Mouse (Mus musculus) embryonic stem cell, embryonic (primary cell): Measurements from ENCODE around the gene 1110002E22Rik.

Experiments used
- CTCF ChIA-PET, 4 experiments: fragments of 300-600 bp in 2 of 4; fragments of 350-600 bp in 2 of 4; sonication (Branson Sonifier 250); formaldehyde crosslinking; loops; one replicate each; lab custom pipeline; 2022; ENCODE audit warnings: inconsistent platforms in 2 of 4; lab: Charles Lee
- POLR2A ChIA-PET, 4 experiments: fragments of 300-600 bp in 2 of 4; fragments of 350-600 bp in 2 of 4; sonication (Branson Sonifier 250); formaldehyde crosslinking; loops; one replicate each; lab custom pipeline; 2022; ENCODE audit warnings: antibody characterized with exemption in 4 of 4, inconsistent platforms in 1 of 4; lab: Charles Lee

1110002E22Rik gene

GRCm38 (mm10) chr3:138121461-138121860 is 56.6 kb downstream of the 1110002E22Rik start:
- CTCF ChIA-PET, result interaction anchor here in 2 of 4 experiments (0.6 to 2.0 kb wide), 2 partner anchors 130 to 1086 kb away, joined by 4 to 5 read pairs; no protein-coding TSS in a partner anchor
- POLR2A ChIA-PET, result interaction anchor here in 2 of 4 experiments (0.6 to 3.9 kb wide), 7 partner anchors 9 to 1463 kb away, joined by 3 to 14 read pairs (median 4); partner anchors contain the start of genes H2afz (in 1 of the 2), Mttp (in 1 of the 2) and Trmt10a (in 1 of the 2)

- ChIA-PET POLR2A (interaction anchor here in 2 of 4 experiments (1.0 to 3.9 kb wide), 3 partner anchors 12 to 20 kb away, joined by 3 to 14 read pairs (median 3); partner anchors contain the start of genes Mttp (in 1 of the 2) and Trmt10a (in 1 of the 2)), CTCF (interaction anchor here in 1 of 4 experiments (0.6 kb wide), 1 partner anchor 143 kb away, joined by 4 read pairs; no protein-coding TSS in a partner anchor)
Measured at GRCm38 (mm10) chr3:138123842-138124241, 59.0 kb downstream of the 1110002E22Rik start.

GRCm38 (mm10) chr3:138129110-138129509 is 64.3 kb downstream of the 1110002E22Rik start:
- POLR2A ChIA-PET, result interaction anchor here in 1 of 4 experiments (0.6 kb wide), 1 partner anchor 27 kb away, joined by 5 read pairs; no protein-coding TSS in a partner anchor
- CTCF ChIA-PET, result no interaction called here

GRCm38 (mm10) chr3:138130692-138131091 is 65.8 kb downstream of the 1110002E22Rik start:
- POLR2A ChIA-PET, result interaction anchor here in 3 of 4 experiments (0.6 to 1.3 kb wide), 7 partner anchors 10 to 267 kb away, joined by 3 to 13 read pairs (median 5); partner anchors contain the start of genes Trmt10a (in 3 of the 3), Mttp (in 2 of the 3) and H2afz (in 1 of the 3)
- CTCF ChIA-PET, result interaction anchor here in 3 of 4 experiments (0.6 to 1.2 kb wide), 4 partner anchors 10 to 312 kb away, joined by 3 to 7 read pairs (median 4); partner anchors contain the start of gene Adh5 (in 1 of the 3)
